Mouse (Mus musculus) cerebellum, adult 8-10 months (tissue): Measurements from ENCODE around the gene 2310022A10Rik.

Experiments
- DNase-seq: peaks from one replicate; pipeline ENCODE4 v3.0.0; 2022

Gene 2310022A10Rik

GRCm38 (mm10) chr7:27591266-27592216 lies 38.5 kb downstream of the 2310022A10Rik start, which contains the start of gene Akt2:
TSS of gene Akt2 (plus strand) at chr7:27591552.
- DNase-seq = peak; percentile 97

DNA sequence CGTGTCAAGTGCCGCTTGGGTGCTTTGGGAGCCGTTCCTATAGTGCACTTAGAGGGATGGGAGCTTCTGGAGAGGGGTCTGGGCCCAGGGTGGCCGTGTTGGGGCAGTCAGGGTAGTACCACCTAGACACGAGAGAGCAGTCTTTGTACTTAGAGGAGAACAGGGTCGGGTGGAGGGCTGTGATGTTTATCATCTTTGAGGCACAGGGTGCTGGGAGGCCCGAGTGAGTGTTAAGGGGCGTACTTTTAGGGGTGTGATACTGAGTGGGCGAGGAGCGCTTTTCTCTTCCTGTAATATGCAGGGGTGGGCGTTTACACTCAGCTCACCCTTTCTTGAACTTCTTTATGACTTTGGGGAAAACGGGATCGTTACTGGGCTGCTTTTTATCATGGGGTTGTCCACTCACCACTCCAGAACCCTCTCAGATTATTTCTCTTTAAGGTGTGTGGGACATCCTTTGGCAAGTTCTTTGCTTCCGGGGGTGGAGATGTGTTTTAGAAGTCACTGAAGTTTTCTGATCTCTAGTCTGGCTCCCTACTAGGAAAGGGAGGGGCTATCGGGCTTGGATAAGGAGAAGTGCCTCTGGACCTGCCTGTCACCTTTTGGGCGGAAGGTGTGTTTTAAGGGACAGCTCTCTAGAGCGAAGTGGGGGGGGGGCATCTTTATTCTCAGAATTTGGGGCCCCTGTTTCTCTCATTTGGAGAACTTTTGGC lies 39.3 kb downstream of the 2310022A10Rik start:
- no peak for DNase-seq

- no peak for DNase-seq
Measured at GRCm38 (mm10) chr7:27592934-27593645, 40.1 kb downstream of the 2310022A10Rik start.

DNA sequence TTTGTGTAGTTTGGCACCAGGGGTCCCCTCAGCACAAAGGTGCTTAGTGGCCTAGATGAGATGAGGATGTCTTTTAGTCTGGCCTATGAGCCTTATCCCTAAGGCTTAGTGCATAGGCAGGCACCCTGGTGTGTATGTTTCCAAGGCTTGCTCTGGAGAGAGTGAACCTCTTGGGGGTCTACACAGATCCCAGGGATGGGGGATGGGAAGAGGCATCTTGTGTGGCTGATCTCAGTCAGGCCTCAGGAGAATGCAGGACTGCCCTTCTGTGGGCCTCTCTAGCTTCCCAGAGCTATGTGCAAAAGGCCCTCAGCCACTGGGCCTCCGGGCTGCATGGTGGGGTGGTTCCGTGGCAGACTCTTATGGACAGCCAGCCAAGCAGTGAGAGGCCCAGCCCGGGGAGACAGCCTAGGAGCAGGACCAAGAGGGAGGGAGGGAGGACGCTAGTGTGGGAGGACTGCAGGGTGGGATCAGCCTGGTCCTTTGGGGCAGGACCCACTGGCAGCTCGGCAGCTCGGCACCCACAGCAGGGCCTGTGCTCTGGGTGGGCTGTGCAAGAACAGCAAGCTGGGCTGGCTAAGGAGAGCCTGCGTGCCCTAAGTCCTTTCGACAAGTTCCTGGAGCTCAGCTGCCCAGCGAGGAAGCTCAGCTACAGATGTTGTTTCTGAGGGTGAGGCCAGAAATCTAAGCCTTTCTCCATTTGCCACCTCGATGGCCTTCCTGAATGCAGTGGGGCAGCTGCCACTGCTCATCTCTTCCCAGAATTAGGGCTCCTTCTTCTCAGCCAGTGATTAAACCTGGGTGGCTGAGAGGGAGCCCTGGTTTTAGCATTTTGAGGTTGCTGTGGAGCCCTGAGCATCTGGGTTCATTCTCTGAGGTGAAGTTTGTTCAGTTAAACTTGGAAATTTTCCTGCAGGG lies 43.8 kb downstream of the 2310022A10Rik start:
- DNase-seq = no peak

DNA sequence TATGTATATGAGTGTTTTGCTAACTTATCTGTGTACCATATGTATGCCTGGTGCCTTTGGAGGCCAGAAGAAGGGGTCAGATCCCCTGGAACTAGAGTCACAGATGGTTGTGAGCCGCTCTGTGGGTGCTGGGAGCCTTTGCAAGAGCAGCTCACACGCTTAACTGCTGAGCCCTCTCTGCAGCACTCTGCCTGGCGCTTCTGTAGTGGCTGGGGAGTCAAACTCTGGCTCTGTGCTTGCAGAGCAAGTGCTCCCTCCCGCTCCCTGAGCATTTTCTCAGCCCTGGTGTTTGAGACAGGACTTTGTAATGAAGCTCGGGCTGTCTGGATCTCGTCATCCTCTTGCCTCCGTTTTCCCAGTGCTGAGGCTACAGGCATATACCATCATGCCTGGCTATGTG lies 45.0 kb downstream of the 2310022A10Rik start:
- no peak for DNase-seq

DNA sequence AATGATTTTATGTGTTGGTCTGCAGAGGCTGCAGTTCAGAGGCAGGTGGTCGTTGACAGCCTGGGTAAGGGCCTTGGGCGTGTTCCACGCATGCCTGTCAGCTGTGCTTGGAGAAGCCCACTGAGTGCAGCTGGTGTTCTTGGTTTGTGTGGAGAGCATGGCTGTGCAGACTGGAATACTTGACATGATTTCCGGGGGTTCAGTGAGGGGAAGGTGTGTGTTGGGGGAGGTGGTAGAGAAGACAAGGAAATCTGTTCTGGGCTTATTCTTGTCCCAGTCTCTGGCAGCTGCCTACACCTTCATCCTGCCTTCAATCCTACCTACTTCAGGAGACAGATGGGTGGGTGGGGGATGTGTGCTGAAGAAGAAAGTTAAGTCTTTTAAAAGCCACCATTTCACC lies 48.6 kb downstream of the 2310022A10Rik start:
- no peak for DNase-seq

DNA sequence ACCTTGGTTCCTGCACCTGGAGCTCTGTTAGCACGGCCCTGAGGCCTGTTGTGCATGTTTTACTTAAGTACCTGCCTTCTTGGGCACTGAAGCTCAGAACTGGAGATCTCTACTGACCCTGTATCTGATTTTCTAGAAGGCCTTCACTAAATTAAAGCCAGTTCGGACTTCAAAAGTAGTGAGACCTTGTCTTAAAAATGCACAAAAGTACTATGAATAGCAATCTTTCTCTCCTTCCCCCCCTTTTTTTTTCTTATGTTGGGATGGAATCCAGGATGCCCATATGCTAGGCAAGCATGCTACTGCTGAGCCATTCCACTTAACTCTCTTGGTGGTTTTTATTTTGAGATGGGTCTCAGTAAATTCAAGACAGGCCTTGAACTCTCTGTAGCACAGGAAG lies 49.1 kb downstream of the 2310022A10Rik start:
- DNase-seq = peak; percentile 42

DNA sequence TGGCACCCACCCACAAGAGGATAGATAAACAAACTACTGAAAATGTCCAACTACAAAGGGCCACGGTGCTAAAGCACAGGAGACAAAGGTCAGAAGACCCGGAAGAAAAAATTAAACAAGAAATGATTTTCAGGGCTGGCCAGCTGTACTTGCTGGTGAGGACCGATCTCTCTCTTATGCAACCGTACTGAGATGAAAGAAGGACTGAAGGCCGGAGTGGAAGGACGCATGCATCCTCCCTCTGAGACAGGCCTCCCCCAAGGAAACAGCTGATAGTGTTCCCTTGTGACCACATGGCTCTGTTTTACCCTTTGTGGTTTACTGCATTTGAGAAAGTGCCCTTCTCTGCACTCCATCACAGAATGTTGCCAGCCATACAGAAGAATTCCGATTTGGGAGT lies 49.8 kb downstream of the 2310022A10Rik start:
- no peak for DNase-seq

GRCm38 (mm10) chr7:27604661-27605348 lies 51.8 kb downstream of the 2310022A10Rik start:
- peak; percentile 63 for DNase-seq

- DNase-seq = peak; percentile 79
Measured at GRCm38 (mm10) chr7:27605499-27606285, 52.7 kb downstream of the 2310022A10Rik start.

DNA sequence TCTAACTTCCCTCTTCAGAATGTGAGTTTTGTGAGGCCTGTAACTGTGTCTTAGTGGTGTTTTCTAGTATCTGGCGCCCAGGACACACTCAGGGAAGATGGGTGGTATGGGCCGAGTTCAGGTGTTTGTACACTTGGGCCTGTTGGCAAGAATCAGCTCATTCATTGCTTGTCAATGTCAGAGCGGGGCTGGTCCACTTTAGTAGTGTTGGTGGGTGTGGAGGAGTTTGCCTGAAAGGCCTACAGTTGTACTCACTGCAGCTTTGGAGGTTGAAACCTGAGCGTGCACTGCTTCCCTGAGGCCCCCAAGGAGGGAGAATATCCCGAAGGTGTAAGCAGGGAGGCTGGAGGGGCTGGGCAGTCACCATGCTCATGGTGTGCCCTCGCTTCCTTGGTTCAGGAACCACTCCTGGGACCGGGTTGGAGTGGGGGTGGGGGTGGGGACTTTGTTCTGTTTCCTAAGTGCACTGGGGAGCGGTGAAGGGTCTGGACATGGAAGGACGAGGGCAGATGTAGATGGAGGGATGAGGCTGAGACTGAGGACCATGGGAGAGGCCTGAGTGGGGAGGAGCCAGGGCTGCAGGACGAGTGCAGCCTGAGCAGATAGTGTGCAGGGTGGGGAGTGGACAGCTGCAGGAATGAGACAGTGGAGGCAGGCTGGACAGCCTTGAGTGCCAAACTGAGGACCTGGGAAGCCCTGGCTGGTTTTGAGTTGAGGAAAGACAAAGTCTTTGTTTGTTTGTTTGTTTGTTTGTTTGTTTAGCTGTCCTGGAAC lies 53.6 kb downstream of the 2310022A10Rik start:
- peak; percentile 50 for DNase-seq

GRCm38 (mm10) chr7:27607580-27607979 lies 54.5 kb downstream of the 2310022A10Rik start:
- peak; percentile 88 for DNase-seq

- no peak for DNase-seq
Measured at GRCm38 (mm10) chr7:27608130-27608529, 55.1 kb downstream of the 2310022A10Rik start.

DNA sequence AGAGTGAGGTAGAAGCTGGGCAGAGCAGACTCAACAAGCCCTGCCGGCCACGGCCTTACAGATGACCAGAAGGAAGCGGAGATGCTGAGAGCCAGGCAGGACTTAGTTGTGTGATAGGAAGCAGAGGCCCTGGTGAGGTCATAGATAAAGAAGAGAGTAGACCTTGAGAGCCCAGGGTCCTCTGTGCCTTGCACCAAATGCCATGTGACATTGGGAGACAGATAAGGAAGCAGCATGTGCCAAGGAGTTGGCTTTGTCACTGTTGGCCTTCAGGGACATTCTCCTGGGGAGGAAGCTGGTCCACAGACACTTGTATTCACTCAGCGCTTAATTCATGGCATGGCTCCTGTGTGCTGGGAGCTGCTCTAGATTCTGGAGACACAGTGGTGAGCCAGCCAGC lies 56.3 kb downstream of the 2310022A10Rik start:
- no peak for DNase-seq

DNA sequence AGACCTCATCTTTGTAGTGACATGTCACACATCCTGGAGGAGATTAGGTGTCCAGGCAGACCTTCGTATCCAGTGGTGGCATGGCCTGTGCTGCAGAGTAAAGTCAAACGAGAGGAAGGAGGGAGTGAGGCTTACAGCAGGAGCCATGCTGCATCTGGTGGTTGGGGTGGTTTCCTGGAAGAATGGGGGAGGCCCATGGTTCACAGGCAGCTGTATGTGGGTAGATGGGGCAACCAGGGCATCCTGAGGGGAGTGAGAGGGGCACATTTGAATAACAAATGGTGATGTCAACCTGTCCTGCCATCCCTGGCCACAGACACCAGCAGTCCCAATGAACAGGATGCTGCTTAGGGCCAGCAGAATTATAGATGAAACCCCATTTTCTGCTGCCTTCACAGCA lies 56.7 kb downstream of the 2310022A10Rik start:
- no peak for DNase-seq

GRCm38 (mm10) chr7:27610370-27610769 lies 57.3 kb downstream of the 2310022A10Rik start:
- no peak for DNase-seq

DNA sequence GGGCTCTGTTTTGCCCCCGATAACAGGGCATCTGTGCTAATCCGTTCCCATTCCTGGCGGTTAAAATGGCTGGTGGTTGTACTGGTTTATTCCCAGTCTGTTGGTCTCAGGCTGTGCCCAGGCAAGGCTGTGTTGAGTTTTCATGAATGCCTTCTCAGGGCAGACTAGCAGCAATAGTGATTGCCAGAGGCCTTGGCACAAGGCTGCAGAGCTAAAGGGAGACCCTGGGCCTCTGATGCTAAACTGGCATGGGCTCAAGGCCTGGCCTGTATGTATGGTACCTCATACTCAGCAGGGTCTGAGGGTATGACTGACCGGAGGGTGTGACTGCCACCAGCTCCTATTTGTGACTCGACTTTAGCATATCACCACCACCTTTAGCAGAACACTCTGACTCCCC lies 57.8 kb downstream of the 2310022A10Rik start:
- no peak for DNase-seq

DNA sequence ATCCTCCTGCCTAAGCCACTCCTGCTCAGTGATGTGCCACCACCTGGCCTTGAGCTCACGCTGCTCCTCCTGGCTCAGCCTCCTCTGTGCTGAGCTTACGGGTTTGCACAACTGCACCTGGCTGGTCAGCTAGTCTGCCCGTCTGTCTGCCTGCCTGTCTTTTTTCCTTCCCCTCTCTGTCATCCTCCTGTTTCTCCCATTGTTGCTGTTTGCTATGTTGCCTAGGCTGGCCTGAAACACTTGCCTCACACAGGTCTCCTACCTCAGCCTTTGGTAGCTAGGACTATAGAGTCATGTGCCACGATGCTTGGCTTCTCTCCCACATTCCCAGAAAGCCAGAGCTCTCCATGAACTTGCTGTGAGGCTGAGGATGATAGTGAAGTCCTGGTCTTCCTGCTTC lies 59.9 kb downstream of the 2310022A10Rik start:
- DNase-seq = peak; percentile 45

GRCm38 (mm10) chr7:27613751-27614499 lies 60.9 kb downstream of the 2310022A10Rik start:
- DNase-seq = peak; percentile 72
